Mouse (Mus musculus): Measurements from ENCODE around the gene Ifnar1.

GRCm38 (mm10) chr16:91464594-91465504 lies 20.2 kb upstream of the Ifnar1 start:
- no peak for TF ChIP-seq GATA1 (IDR thresholded peaks at IDR 0.05; ENCODE audit: low read length)
- TF ChIP-seq TAL1 (IDR thresholded peaks at IDR 0.05; ENCODE audit: low read length): no peak
